Mouse (Mus musculus): ENCODE data around the gene Cldnd2. TPM values are rescaled to one million over a fixed set of nuclear protein-coding genes. Genes with fewer than 3 reads are reported as not detected.

Gene Cldnd2
- polyA plus RNA-seq, 1 experiment, result not detected

GRCm38 (mm10) chr7:43447801-43448200 is 7.2 kb downstream of the Cldnd2 start:
- peaks cover 8% of the 10 kb centered on the region for H3K79me3 ChIP-seq (ENCODE audit: low read depth)
- peaks cover 35% of the 10 kb centered on the region for H3K79me2 ChIP-seq (ENCODE audit: control insufficient read depth, insufficient read depth)
- no peaks in the 10 kb centered on the region for H3K27me3 ChIP-seq (ENCODE audit: control insufficient read depth, insufficient read depth, insufficient read length)
- H3ac ChIP-seq (ENCODE audit: control insufficient read depth, insufficient read length, low read depth), result no peak overlapping the region
- no peaks in the 10 kb centered on the region for H3K36me3 ChIP-seq (ENCODE audit: control insufficient read depth, insufficient read depth)
- H3K4me3 ChIP-seq (ENCODE audit: insufficient read depth, poor library complexity, severe bottlenecking), result no peak overlapping the region
- TF ChIP-seq MYOD1 (IDR thresholded peaks at IDR 0.05; ENCODE audit: control insufficient read depth, insufficient read length, low read depth), result no peak
- TF ChIP-seq MYOG (IDR thresholded peaks at IDR 0.05; ENCODE audit: control insufficient read depth, extremely low read depth, insufficient read length), result no peak
- no peak for TF ChIP-seq FOSL1 (IDR thresholded peaks at IDR 0.05; ENCODE audit: insufficient read depth, low read length, poor library complexity, severe bottlenecking)
- no peak for TF ChIP-seq CEBPB (IDR thresholded peaks at IDR 0.05; ENCODE audit: low read depth)
- TF ChIP-seq CTCF (IDR thresholded peaks at IDR 0.05; ENCODE audit: control insufficient read depth, insufficient read depth, insufficient read length), result no peak
- TF ChIP-seq USF1 (IDR thresholded peaks at IDR 0.05; ENCODE audit: low read depth), result no peak
- TF ChIP-seq MAX (IDR thresholded peaks at IDR 0.05), result no peak

GRCm38 (mm10) chr7:43448246-43448645 is 7.7 kb downstream of the Cldnd2 start:
- Histone ChIP-seq H3K36me3 (ENCODE audit: control insufficient read depth, insufficient read depth) (no peaks in the 10 kb centered on the region), H3K27me3 (ENCODE audit: control insufficient read depth, insufficient read depth, insufficient read length) (no peaks in the 10 kb centered on the region), H3K4me3 (ENCODE audit: insufficient read depth, poor library complexity, severe bottlenecking) (no peak overlapping the region), H3K79me3 (ENCODE audit: low read depth) (peaks cover 8% of the 10 kb centered on the region), H3ac (ENCODE audit: control insufficient read depth, insufficient read length, low read depth) (no peak overlapping the region), H3K79me2 (ENCODE audit: control insufficient read depth, insufficient read depth) (peaks cover 35% of the 10 kb centered on the region)
- TF ChIP-seq CTCF (IDR thresholded peaks at IDR 0.05; ENCODE audit: control insufficient read depth, insufficient read depth, insufficient read length) (no peak), MYOG (IDR thresholded peaks at IDR 0.05; ENCODE audit: control insufficient read depth, extremely low read depth, insufficient read length) (no peak), CEBPB (IDR thresholded peaks at IDR 0.05; ENCODE audit: low read depth) (no peak)

- Histone ChIP-seq H3ac (ENCODE audit: control insufficient read depth, insufficient read length, low read depth) (no peak overlapping the region), H3K27me3 (ENCODE audit: control insufficient read depth, insufficient read depth, insufficient read length) (no peaks in the 10 kb centered on the region), H3K79me3 (ENCODE audit: low read depth) (peaks cover 2% of the 10 kb centered on the region), H3K79me2 (ENCODE audit: control insufficient read depth, insufficient read depth) (peaks cover 27% of the 10 kb centered on the region), H3K4me3 (ENCODE audit: insufficient read depth, poor library complexity, severe bottlenecking) (no peak overlapping the region), H3K36me3 (ENCODE audit: control insufficient read depth, insufficient read depth) (peaks cover 5% of the 10 kb centered on the region)
- TF ChIP-seq MAX (IDR thresholded peaks at IDR 0.05) (no peak), MYOD1 (IDR thresholded peaks at IDR 0.05; ENCODE audit: control insufficient read depth, insufficient read length, low read depth) (no peak), CEBPB (IDR thresholded peaks at IDR 0.05; ENCODE audit: low read depth) (no peak), USF1 (IDR thresholded peaks at IDR 0.05; ENCODE audit: low read depth) (no peak), FOSL1 (IDR thresholded peaks at IDR 0.05; ENCODE audit: insufficient read depth, low read length, poor library complexity, severe bottlenecking) (no peak), MYOG (IDR thresholded peaks at IDR 0.05; ENCODE audit: control insufficient read depth, extremely low read depth, insufficient read length) (no peak), CTCF (IDR thresholded peaks at IDR 0.05; ENCODE audit: control insufficient read depth, insufficient read depth, insufficient read length) (no peak)
These were observed 9.2 kb downstream of the Cldnd2 start for GRCm38 (mm10) chr7:43449811-43450210.

- TF ChIP-seq FOSL1 (IDR thresholded peaks at IDR 0.05; ENCODE audit: insufficient read depth, low read length, poor library complexity, severe bottlenecking), result no peak
- no peak for TF ChIP-seq USF1 (IDR thresholded peaks at IDR 0.05; ENCODE audit: low read depth)
- TF ChIP-seq MYOD1 (IDR thresholded peaks at IDR 0.05; ENCODE audit: control insufficient read depth, insufficient read length, low read depth), result no peak
- TF ChIP-seq MYOG (IDR thresholded peaks at IDR 0.05; ENCODE audit: control insufficient read depth, extremely low read depth, insufficient read length), result no peak
- no peak for TF ChIP-seq MAX (IDR thresholded peaks at IDR 0.05)
- no peak for TF ChIP-seq CTCF (IDR thresholded peaks at IDR 0.05; ENCODE audit: control insufficient read depth, insufficient read depth, insufficient read length)
- no peak for TF ChIP-seq CEBPB (IDR thresholded peaks at IDR 0.05; ENCODE audit: low read depth)
- peaks cover 5% of the 10 kb centered on the region for H3K36me3 ChIP-seq (ENCODE audit: control insufficient read depth, insufficient read depth)
- no peak overlapping the region for H3K4me3 ChIP-seq (ENCODE audit: insufficient read depth, poor library complexity, severe bottlenecking)
- no peak overlapping the region for H3ac ChIP-seq (ENCODE audit: control insufficient read depth, insufficient read length, low read depth)
- H3K79me2 ChIP-seq (ENCODE audit: control insufficient read depth, insufficient read depth), result peaks cover 8% of the 10 kb centered on the region
- H3K79me3 ChIP-seq (ENCODE audit: low read depth), result no peaks in the 10 kb centered on the region
- no peaks in the 10 kb centered on the region for H3K27me3 ChIP-seq (ENCODE audit: control insufficient read depth, insufficient read depth, insufficient read length)
These were observed 11.1 kb downstream of the Cldnd2 start for GRCm38 (mm10) chr7:43451726-43452125.

GRCm38 (mm10) chr7:43452609-43453008 is 12.0 kb downstream of the Cldnd2 start:
- Histone ChIP-seq H3K4me3 (ENCODE audit: insufficient read depth, poor library complexity, severe bottlenecking) (no peak overlapping the region), H3K36me3 (ENCODE audit: control insufficient read depth, insufficient read depth) (peaks cover 5% of the 10 kb centered on the region), H3K79me2 (ENCODE audit: control insufficient read depth, insufficient read depth) (peaks cover 4% of the 10 kb centered on the region), H3K79me3 (ENCODE audit: low read depth) (no peaks in the 10 kb centered on the region), H3K27me3 (ENCODE audit: control insufficient read depth, insufficient read depth, insufficient read length) (no peaks in the 10 kb centered on the region), H3ac (ENCODE audit: control insufficient read depth, insufficient read length, low read depth) (no peak overlapping the region)
- TF ChIP-seq CEBPB (IDR thresholded peaks at IDR 0.05; ENCODE audit: low read depth), result no peak
- TF ChIP-seq MYOG (IDR thresholded peaks at IDR 0.05; ENCODE audit: control insufficient read depth, extremely low read depth, insufficient read length), result no peak
- TF ChIP-seq USF1 (IDR thresholded peaks at IDR 0.05; ENCODE audit: low read depth), result no peak
- no peak for TF ChIP-seq FOSL1 (IDR thresholded peaks at IDR 0.05; ENCODE audit: insufficient read depth, low read length, poor library complexity, severe bottlenecking)

GRCm38 (mm10) chr7:43453599-43454355 is 13.2 kb downstream of the Cldnd2 start:
- TF ChIP-seq MYOD1 (IDR thresholded peaks at IDR 0.05; ENCODE audit: control insufficient read depth, insufficient read length, low read depth), result no peak
- no peak for TF ChIP-seq MYOG (IDR thresholded peaks at IDR 0.05; ENCODE audit: control insufficient read depth, extremely low read depth, insufficient read length)
- TF ChIP-seq FOSL1 (IDR thresholded peaks at IDR 0.05; ENCODE audit: insufficient read depth, low read length, poor library complexity, severe bottlenecking), result no peak
- TF ChIP-seq USF1 (IDR thresholded peaks at IDR 0.05; ENCODE audit: low read depth), result no peak
- TF ChIP-seq CTCF (IDR thresholded peaks at IDR 0.05; ENCODE audit: control insufficient read depth, insufficient read depth, insufficient read length), result no peak
- TF ChIP-seq MAX (IDR thresholded peaks at IDR 0.05), result no peak
- no peak for TF ChIP-seq CEBPB (IDR thresholded peaks at IDR 0.05; ENCODE audit: low read depth)
- H3K36me3 ChIP-seq (ENCODE audit: control insufficient read depth, insufficient read depth), result peaks cover 5% of the 10 kb centered on the region
- H3K27me3 ChIP-seq (ENCODE audit: control insufficient read depth, insufficient read depth, insufficient read length), result no peaks in the 10 kb centered on the region
- H3ac ChIP-seq (ENCODE audit: control insufficient read depth, insufficient read length, low read depth), result no peak overlapping the region
- no peaks in the 10 kb centered on the region for H3K79me3 ChIP-seq (ENCODE audit: low read depth)
- H3K4me3 ChIP-seq (ENCODE audit: insufficient read depth, poor library complexity, severe bottlenecking), result no peak overlapping the region
- H3K79me2 ChIP-seq (ENCODE audit: control insufficient read depth, insufficient read depth), result no peaks in the 10 kb centered on the region

All from C2C12 (cell line).